Mouse (Mus musculus): ENCODE data around the gene Mettl24. TPM values are rescaled to one million over a fixed set of nuclear protein-coding genes. Genes with fewer than 3 reads are reported as not detected.

Gene Mettl24
- polyA plus RNA-seq, 1 experiment from 2014 or later, result 3.5 TPM

GRCm38 (mm10) chr10:40668640-40669039 is 14.4 kb upstream of the Mettl24 start:
- Histone ChIP-seq H3K36me3 (ENCODE audit: insufficient read depth) (no peaks in the 10 kb centered on the region), H3K4me1 (ENCODE audit: insufficient read depth) (no peaks in the 10 kb centered on the region), H3K9ac (no peak overlapping the region), H3K27ac (ENCODE audit: low read depth) (no peak overlapping the region), H3K9me3 (ENCODE audit: low read depth, low read length) (no peaks in the 10 kb centered on the region), H3K4me2 (no peak overlapping the region), H3K4me3 (ENCODE audit: low read depth, low read length) (no peak overlapping the region), H3K27me3 (ENCODE audit: insufficient read depth, low read length) (no peaks in the 10 kb centered on the region)
- no peak for TF ChIP-seq CTCF (IDR thresholded peaks at IDR 0.05; ENCODE audit: low read depth)
- no peak for ATAC-seq (ENCODE audit: insufficient read depth)
- no peak for DNase-seq

- no peak overlapping the region for H3K9ac ChIP-seq
- H3K27ac ChIP-seq (ENCODE audit: low read depth), result no peak overlapping the region
- H3K4me1 ChIP-seq (ENCODE audit: insufficient read depth), result no peaks in the 10 kb centered on the region
- H3K9me3 ChIP-seq (ENCODE audit: low read depth, low read length), result no peaks in the 10 kb centered on the region
- ATAC-seq (ENCODE audit: insufficient read depth) (no peak), DNase-seq (no peak)
- H3K4me2 ChIP-seq, result no peak overlapping the region
- H3K4me3 ChIP-seq (ENCODE audit: low read depth, low read length), result no peak overlapping the region
- H3K27me3 ChIP-seq (ENCODE audit: insufficient read depth, low read length), result no peaks in the 10 kb centered on the region
- no peaks in the 10 kb centered on the region for H3K36me3 ChIP-seq (ENCODE audit: insufficient read depth)
- WGBS, result 54% methylated on average over 8 of the region's 8 CpGs
- no peak for TF ChIP-seq CTCF (IDR thresholded peaks at IDR 0.05; ENCODE audit: low read depth)
Observed at GRCm38 (mm10) chr10:40672587-40673296, 10.3 kb upstream of the Mettl24 start.

- Histone ChIP-seq H3K9ac (no peak overlapping the region), H3K9me3 (ENCODE audit: low read depth, low read length) (no peaks in the 10 kb centered on the region), H3K36me3 (ENCODE audit: insufficient read depth) (no peaks in the 10 kb centered on the region), H3K27ac (ENCODE audit: low read depth) (no peak overlapping the region), H3K27me3 (ENCODE audit: insufficient read depth, low read length) (no peaks in the 10 kb centered on the region), H3K4me3 (ENCODE audit: low read depth, low read length) (no peak overlapping the region), H3K4me1 (ENCODE audit: insufficient read depth) (no peaks in the 10 kb centered on the region), H3K4me2 (no peak overlapping the region)
- WGBS, result 63% methylated on average over 7 of the region's 7 CpGs
- TF ChIP-seq CTCF (IDR thresholded peaks at IDR 0.05; ENCODE audit: low read depth), result no peak
- no peak for DNase-seq
- ATAC-seq (ENCODE audit: insufficient read depth), result no peak
Observed at GRCm38 (mm10) chr10:40673297-40673665, 9.8 kb upstream of the Mettl24 start.

- H3K9me3 ChIP-seq (ENCODE audit: low read depth, low read length), result no peaks in the 10 kb centered on the region
- peak; percentile 47; the same call in 1 of the 2 replicates for ATAC-seq (ENCODE audit: insufficient read depth)
- H3K9ac ChIP-seq, result peak overlapping the region; percentile 23; the same call in 1 of the 2 replicates
Observed at GRCm38 (mm10) chr10:40674151-40674550, 8.9 kb upstream of the Mettl24 start.

GRCm38 (mm10) chr10:40675921-40676320 is 7.2 kb upstream of the Mettl24 start:
- H3K4me3 ChIP-seq (ENCODE audit: low read depth, low read length), result no peak overlapping the region
- no peak overlapping the region for H3K27ac ChIP-seq (ENCODE audit: low read depth)
- 81% methylated on average over 7 of the region's 7 CpGs for WGBS
- H3K9me3 ChIP-seq (ENCODE audit: low read depth, low read length), result no peaks in the 10 kb centered on the region
- H3K27me3 ChIP-seq (ENCODE audit: insufficient read depth, low read length), result no peaks in the 10 kb centered on the region
- H3K36me3 ChIP-seq (ENCODE audit: insufficient read depth), result no peaks in the 10 kb centered on the region
- H3K4me2 ChIP-seq, result no peak overlapping the region
- no peak for TF ChIP-seq CTCF (IDR thresholded peaks at IDR 0.05; ENCODE audit: low read depth)
- no peaks in the 10 kb centered on the region for H3K4me1 ChIP-seq (ENCODE audit: insufficient read depth)
- ATAC-seq (ENCODE audit: insufficient read depth), result no peak
- no peak for DNase-seq
- no peak overlapping the region for H3K9ac ChIP-seq

More at GRCm38 (mm10) chr10:40674151-40674550, 8.9 kb upstream of the Mettl24 start:
- peak overlapping the region; percentile 58 for H3K4me2 ChIP-seq
- DNase-seq, result peak; percentile 45
- no peak overlapping the region for H3K27ac ChIP-seq (ENCODE audit: low read depth)
- no peak for TF ChIP-seq CTCF (IDR thresholded peaks at IDR 0.05; ENCODE audit: low read depth)
- peak overlapping the region; percentile 22; the same call in 1 of the 2 replicates for H3K4me3 ChIP-seq (ENCODE audit: low read depth, low read length)
- no peaks in the 10 kb centered on the region for H3K4me1 ChIP-seq (ENCODE audit: insufficient read depth)
- WGBS, result 7% methylated on average over 13 of the region's 13 CpGs
- no peaks in the 10 kb centered on the region for H3K36me3 ChIP-seq (ENCODE audit: insufficient read depth)
- no peaks in the 10 kb centered on the region for H3K27me3 ChIP-seq (ENCODE audit: insufficient read depth, low read length)

- no peak overlapping the region for H3K4me2 ChIP-seq
- no peak overlapping the region for H3K4me3 ChIP-seq (ENCODE audit: low read depth, low read length)
- no peak for TF ChIP-seq CTCF (IDR thresholded peaks at IDR 0.05; ENCODE audit: low read depth)
- H3K4me1 ChIP-seq (ENCODE audit: insufficient read depth), result no peaks in the 10 kb centered on the region
- no peak overlapping the region for H3K27ac ChIP-seq (ENCODE audit: low read depth)
- no peak overlapping the region for H3K9ac ChIP-seq
- no peaks in the 10 kb centered on the region for H3K9me3 ChIP-seq (ENCODE audit: low read depth, low read length)
- DNase-seq (peak; percentile 18), ATAC-seq (ENCODE audit: insufficient read depth) (no peak)
- no peaks in the 10 kb centered on the region for H3K36me3 ChIP-seq (ENCODE audit: insufficient read depth)
- WGBS, result 64% methylated on average over 3 of the region's 3 CpGs
- no peaks in the 10 kb centered on the region for H3K27me3 ChIP-seq (ENCODE audit: insufficient read depth, low read length)
Observed at GRCm38 (mm10) chr10:40678477-40678876, 4.6 kb upstream of the Mettl24 start.

- no peak for DNase-seq
- Histone ChIP-seq H3K9ac (peak overlapping the region; percentile 29; the same call in 1 of the 2 replicates), H3K36me3 (ENCODE audit: insufficient read depth) (no peaks in the 10 kb centered on the region), H3K4me1 (ENCODE audit: insufficient read depth) (no peaks in the 10 kb centered on the region; the same call in 1 of the 2 replicates), H3K27me3 (ENCODE audit: insufficient read depth, low read length) (no peaks in the 10 kb centered on the region), H3K9me3 (ENCODE audit: low read depth, low read length) (no peaks in the 10 kb centered on the region), H3K4me3 (ENCODE audit: low read depth, low read length) (peak overlapping the region; percentile 55), H3K4me2 (peak overlapping the region; percentile 91), H3K27ac (ENCODE audit: low read depth) (no peak overlapping the region)
- no peak for ATAC-seq (ENCODE audit: insufficient read depth)
- no peak for TF ChIP-seq CTCF (IDR thresholded peaks at IDR 0.05; ENCODE audit: low read depth)
- WGBS, result 28% methylated on average over 8 of the region's 8 CpGs
Observed at GRCm38 (mm10) chr10:40682470-40682869, 612 bp upstream of the Mettl24 start.

Data from lung, embryonic 14.5 days (tissue).